Mouse (Mus musculus): ENCODE measurements around the gene Gpatch3.
A peak's percentile ranks its signal among the peaks of the same experiment; 100 is the strongest.

DNA sequence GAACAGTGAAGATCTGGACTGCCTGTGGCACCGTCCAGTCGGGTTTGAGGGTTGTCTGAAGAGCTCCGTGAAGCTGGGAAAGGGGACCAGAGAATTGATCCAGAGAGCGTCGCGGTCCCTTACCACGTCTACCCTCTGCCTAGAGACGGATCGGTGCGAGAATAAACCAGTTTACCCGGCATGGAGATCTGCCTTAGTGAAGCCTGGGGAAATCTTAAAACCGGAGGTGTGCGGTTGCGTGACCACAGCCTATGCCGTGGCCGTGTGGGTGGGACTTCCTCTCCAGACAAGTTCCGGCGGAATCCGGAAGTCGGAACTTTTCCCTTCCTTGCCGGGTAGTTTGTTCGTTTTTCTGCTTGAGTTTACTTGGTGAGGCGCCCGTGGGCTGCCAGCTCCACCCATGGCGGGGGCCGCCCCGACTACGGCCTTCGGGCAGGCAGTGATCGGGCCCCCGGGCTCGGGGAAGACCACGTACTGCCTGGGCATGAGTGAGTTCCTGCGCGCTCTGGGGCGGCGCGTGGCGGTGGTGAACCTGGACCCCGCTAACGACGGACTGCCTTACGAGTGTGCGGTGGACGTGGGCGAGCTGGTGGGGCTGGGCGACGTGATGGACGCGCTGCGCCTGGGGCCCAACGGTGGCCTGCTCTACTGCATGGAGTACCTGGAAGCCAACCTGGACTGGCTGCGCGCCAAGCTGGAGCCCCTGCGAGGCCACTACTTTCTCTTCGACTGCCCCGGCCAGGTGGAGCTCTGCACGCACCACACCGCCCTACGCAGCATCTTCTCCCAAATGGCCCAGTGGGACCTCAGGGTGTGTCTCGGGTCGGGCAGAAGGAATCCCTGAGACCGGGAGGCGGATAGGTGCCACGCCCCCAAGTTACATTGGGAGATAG is 9.8 kb downstream of the Gpatch3 start, which contains the start of gene Gpn2:
- no peak for TF ChIP-seq CTCF (IDR thresholded peaks at IDR 0.05; ENCODE audit: borderline replicate concordance, extremely low read depth, insufficient read depth, insufficient read length)
- peak; percentile 42; the same call in 1 of the 2 replicates for TF ChIP-seq POLR2A (IDR thresholded peaks at IDR 0.05; ENCODE audit: borderline replicate concordance, extremely low read depth, insufficient read depth, insufficient read length, poor library complexity, severe bottlenecking)
